Mouse (Mus musculus) CH12.LX (cell line): ENCODE data around the gene Hs3st3b1. TPM values are rescaled to one million over a fixed set of nuclear protein-coding genes. Genes with fewer than 3 reads are reported as not detected.

Source experiments
- DNase-seq: peaks from one replicate; pipeline ENCODE4 v3.0.0-alpha.2; 2013; ENCODE audit errors: extremely low read depth
- H3K27ac ChIP-seq: 2 replicates; pipeline ENCODE4 v1.5.1; 2012; ENCODE audit warnings: low read depth, mild to moderate bottlenecking, control low read depth, moderate library complexity; ENCODE audit not compliant: insufficient read depth
- H3K27me3 ChIP-seq: replicated peaks from 2 replicates; pipeline ENCODE3; 2012; ENCODE audit warnings: inconsistent platforms
- H3K36me3 ChIP-seq, 2 experiments: replicated peaks in 1 of 2; 2 replicates each; pipeline versions ENCODE3 to v1.6.1; 2012; ENCODE audit warnings: inconsistent platforms in 1 of 2, low read length in 1 of 2, mild to moderate bottlenecking in 1 of 2, mixed read lengths in 1 of 2, moderate library complexity in 1 of 2; ENCODE audit not compliant: control insufficient read depth in 1 of 2, insufficient read depth in 1 of 2
- H3K4me1 ChIP-seq, 2 experiments: 2 replicates each; pipeline ENCODE4 v1.6.1; 2012; ENCODE audit warnings: inconsistent platforms in 1 of 2, moderate library complexity in 1 of 2; ENCODE audit not compliant: insufficient read depth in 2 of 2, control insufficient read depth in 1 of 2
- H3K4me2 ChIP-seq: 2 replicates; pipeline ENCODE4 v1.6.1; 2012; ENCODE audit warnings: low read depth, mild to moderate bottlenecking, control low read depth; ENCODE audit not compliant: poor library complexity, insufficient read depth, severe bottlenecking
- H3K4me3 ChIP-seq, 3 experiments: fragments of 150-350 bp in 1 of 3; sonication (generic) in 1 of 3; replicated peaks in 1 of 3; 2 replicates each; pipeline versions ENCODE3 to v1.5.1; 2011 to 2012; ENCODE audit warnings: low read depth in 2 of 3, low read length in 2 of 3, mild to moderate bottlenecking in 2 of 3, moderate library complexity in 2 of 3, control low read depth in 1 of 3, improper control_type of control experiment in 1 of 3, inconsistent platforms in 1 of 3, mixed read lengths in 1 of 3; ENCODE audit not compliant: poor library complexity in 1 of 3
- H3K79me2 ChIP-seq: replicated peaks from 2 replicates; pipeline ENCODE4 v1.6.1; 2012; ENCODE audit warnings: mild to moderate bottlenecking, moderate library complexity; ENCODE audit not compliant: control insufficient read depth, poor library complexity, insufficient read depth, severe bottlenecking; ENCODE audit errors: extremely low read depth
- H3K9ac ChIP-seq: 2 replicates; pipeline ENCODE4 v1.6.1; 2012; ENCODE audit warnings: low read depth, mild to moderate bottlenecking, control low read depth, moderate library complexity; ENCODE audit not compliant: insufficient read depth
- H3K9me3 ChIP-seq: replicated peaks from 2 replicates; pipeline ENCODE3; 2012; ENCODE audit warnings: low read length, inconsistent platforms, mixed read lengths
- ELF1 ChIP-seq: IDR thresholded peaks from 2 replicates; pipeline ENCODE4 v1.6.1; 2014; ENCODE audit warnings: low read depth, mild to moderate bottlenecking, inconsistent platforms, low read length, improper control_type of control experiment
- ETS1 ChIP-seq: conservative IDR thresholded peaks from 2 replicates; pipeline ENCODE4 v1.6.1; 2012; ENCODE audit warnings: low read depth, mild to moderate bottlenecking, inconsistent platforms, low read length, improper control_type of control experiment, moderate library complexity
- JUN ChIP-seq: IDR thresholded peaks from 2 replicates; pipeline ENCODE4 v1.6.1; 2011; ENCODE audit warnings: low read depth, mild to moderate bottlenecking, low read length, improper control_type of control experiment, moderate library complexity; ENCODE audit not compliant: insufficient read depth
- JUND ChIP-seq: conservative IDR thresholded peaks from 2 replicates; pipeline ENCODE4 v1.6.1; 2011; ENCODE audit warnings: low read depth, low read length, improper control_type of control experiment
- MYC ChIP-seq: IDR thresholded peaks from 2 replicates; pipeline ENCODE4 v1.6.1; 2011; ENCODE audit warnings: low read depth, mild to moderate bottlenecking, improper control_type of control experiment, low read length
- NELFE ChIP-seq: IDR thresholded peaks from 2 replicates; pipeline ENCODE4 v1.6.1; 2011; ENCODE audit warnings: low read depth, low read length, improper control_type of control experiment
- NRF1 ChIP-seq: IDR thresholded peaks from 2 replicates; pipeline ENCODE4 v1.6.1; 2014; ENCODE audit warnings: low read depth, mild to moderate bottlenecking, inconsistent platforms, low read length, improper control_type of control experiment, moderate library complexity
- POLR2AphosphoS2 ChIP-seq: IDR thresholded peaks from 2 replicates; pipeline ENCODE4 v1.6.1; 2011; ENCODE audit warnings: low read depth, low read length, improper control_type of control experiment
- RAD21 ChIP-seq: IDR thresholded peaks from 2 replicates; pipeline ENCODE4 v1.6.1; 2011; ENCODE audit warnings: low read depth, mild to moderate bottlenecking, low read length, improper control_type of control experiment, moderate library complexity
- RCOR1 ChIP-seq: conservative IDR thresholded peaks from 2 replicates; pipeline ENCODE4 v1.6.1; 2012; ENCODE audit warnings: low read depth, mild to moderate bottlenecking, inconsistent platforms, low read length, improper control_type of control experiment
- TBP ChIP-seq: conservative IDR thresholded peaks from 2 replicates; pipeline ENCODE4 v1.6.1; 2011; ENCODE audit warnings: low read depth, low read length, improper control_type of control experiment
- UBTF ChIP-seq: IDR thresholded peaks from 2 replicates; pipeline ENCODE4 v1.6.1; 2012; ENCODE audit warnings: low read depth, mild to moderate bottlenecking, inconsistent platforms, low read length, improper control_type of control experiment, moderate library complexity
- dilution Hi-C: fragments of 300-500 bp; cut with MboI; formaldehyde crosslinking; loops from 2 replicates; pipeline ENCODE4 v1.14.3; 2020; ENCODE audit warnings: low sequenced_read_pairs; ENCODE audit not compliant: extremely low pct_unique_long_range_greater_than_20kb, extremely low pct_ligation_motif_present
- in situ Hi-C: fragments of 300-500 bp; cut with MboI; formaldehyde crosslinking; loops from 3 replicates; pipeline ENCODE4 v1.14.3; 2019; ENCODE audit warnings: low sequenced_read_pairs, low pct_ligation_motif_present, low pct_unique_long_range_greater_than_20kb, mixed read lengths
- polyA plus RNA-seq: library from polyadenylated mRNA; unstranded; fragments of >175 nt; gene quantifications from 2 replicates; pipeline ENCODE4 v1.2.1, GENCODE M21; 2012; ENCODE audit warnings: low read depth; ENCODE audit not compliant: insufficient read length
- total RNA-seq, 2 experiments: library from RNA; depleted of rRNA; stranded (reverse); fragments of 300-350 nt in 1 of 2; fragments of >200 nt in 1 of 2; gene quantifications; 2 replicates each; pipeline ENCODE4 v1.2.3; 2012 to 2014

The Hs3st3b1 gene
- total and polyA plus RNA-seq, 3 experiments: 1.1 to 2.0 (median 2.0) TPM

- Histone ChIP-seq H3K9ac (no peak overlapping the region), H3K4me1 (peaks cover 0 to 42% of the 10 kb centered on the region in 2 experiments; a peak in 2 of 4 replicates), H3K27me3 (peaks cover 33% of the 10 kb centered on the region), H3K27ac (no peak overlapping the region), H3K4me3 (no peak overlapping the region), H3K4me2 (no peak overlapping the region), H3K36me3 (no peaks in the 10 kb centered on the region), H3K9me3 (no peaks in the 10 kb centered on the region), H3K79me2 (no peaks in the 10 kb centered on the region)
- in situ Hi-C loops (loop anchor here (10.0 kb wide), 2 partner anchors 301 to 511 kb away; partner anchors contain the start of genes F930015N05Rik and Hs3st3a1), dilution Hi-C loops (no loop called here)
- no peak for DNase-seq
- TF ChIP-seq RAD21: no peak
- no peak for TF ChIP-seq MYC
- no peak for TF ChIP-seq NELFE
- no peak for TF ChIP-seq ETS1
- TF ChIP-seq ELF1: no peak
- TF ChIP-seq POLR2AphosphoS2: no peak
- no peak for TF ChIP-seq JUND
- no peak for TF ChIP-seq TBP
- TF ChIP-seq JUN: no peak
Measured at GRCm38 (mm10) chr11:63923386-63923785, 1.3 kb upstream of the Hs3st3b1 start.

- in situ Hi-C loops (loop anchor here (10.0 kb wide), 2 partner anchors 304 to 514 kb away; partner anchors contain the start of genes F930015N05Rik and Hs3st3a1), dilution Hi-C loops (no loop called here)
- Histone ChIP-seq H3K9me3 (no peaks in the 10 kb centered on the region), H3K79me2 (no peaks in the 10 kb centered on the region), H3K4me2 (peak overlapping the region; percentile 84), H3K4me3 (peak overlapping the region; percentile 53 to 66 (median 65))
- TF ChIP-seq NRF1 (no peak), RCOR1 (no peak), UBTF (peak; percentile 92; the same call in 1 of the 2 replicates)
- TF ChIP-seq, all 38 proteins: peak for 1
- H3K27ac ChIP-seq: no peak overlapping the region
- H3K9ac ChIP-seq: peak overlapping the region; percentile 20; the same call in 1 of the 2 replicates
- DNase-seq: peak; percentile 27
- peaks cover 33% of the 10 kb centered on the region for H3K27me3 ChIP-seq
- peaks cover 0 to 37% of the 10 kb centered on the region in 2 experiments; a peak in 2 of 4 replicates for H3K4me1 ChIP-seq
- H3K36me3 ChIP-seq: no peaks in the 10 kb centered on the region
Measured at GRCm38 (mm10) chr11:63921044-63921951, 792 bp downstream of the Hs3st3b1 start.
